Mouse (Mus musculus): Measurements from ENCODE around the gene Slc6a6.

GRCm38 (mm10) chr6:91762051-91762742 is 78.3 kb downstream of the Slc6a6 start:
- TF ChIP-seq CTCF (conservative IDR thresholded peaks at IDR 0.05; ENCODE audit: insufficient read depth, insufficient read length, low read depth, low read length) (no peak; the same call in 1 of the 2 replicates), POLR2A (IDR thresholded peaks at IDR 0.05; ENCODE audit: low read depth, low read length) (no peak)
